Mouse (Mus musculus): ENCODE measurements around the gene Ciapin1. TPM values are rescaled to one million over a fixed set of nuclear protein-coding genes. Genes with fewer than 3 reads are reported as not detected.

The Ciapin1 gene
- polyA plus RNA-seq, 1 experiment from 2014 or later = 141 TPM

DNA sequence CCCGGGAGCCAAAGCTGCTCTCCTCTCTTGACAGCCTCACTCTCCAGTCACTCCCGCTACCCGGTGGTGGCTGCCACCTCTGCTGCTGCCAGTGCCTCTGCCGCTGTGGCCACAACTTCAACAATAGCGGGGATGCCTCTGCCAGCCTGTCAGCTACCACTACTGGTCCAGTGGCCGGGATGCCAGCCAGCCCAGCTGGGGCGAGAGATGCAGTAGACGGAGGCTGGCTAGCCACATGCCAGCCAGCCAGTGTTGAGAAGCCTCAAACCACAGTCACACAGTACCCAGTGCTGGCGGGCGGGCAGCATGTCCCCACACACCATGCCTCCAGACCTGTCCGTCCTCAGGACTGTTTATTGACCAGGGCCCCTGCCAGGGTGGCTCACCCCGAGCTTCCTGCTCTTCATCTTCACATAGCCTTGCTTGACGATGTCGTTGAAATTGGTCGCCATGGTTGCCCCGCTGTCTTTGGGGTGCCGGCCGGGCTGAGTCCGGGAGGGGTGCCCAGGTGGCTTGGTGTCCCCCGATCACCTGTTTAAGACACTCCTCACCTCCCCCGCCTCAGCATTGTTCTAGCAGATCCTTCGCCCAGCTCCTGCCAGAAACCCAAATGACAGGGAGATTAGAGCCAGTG lies 32.4 kb upstream of the Ciapin1 start:
- Histone ChIP-seq H3K27ac (no peak overlapping the region), H3K27me3 (peaks cover 20% of the 10 kb centered on the region), H3K9ac (peak overlapping the region; percentile 50), H3K9me3 (no peaks in the 10 kb centered on the region), H3K36me3 (peaks cover 15% of the 10 kb centered on the region), H3K4me3 (peak overlapping the region; percentile 45), H3K4me2 (replicated peaks) (peak overlapping the region; percentile 89), H3K4me1 (peaks cover 41% of the 10 kb centered on the region)
- ATAC-seq (ENCODE audit: insufficient number of reproducible peaks, insufficient read depth, low FRiP score, low TSS enrichment) = 0 out of 2 replicates have a peak, but pooled peaks have one; percentile 9
- WGBS = 5% methylated on average over 22 of the region's 22 CpGs

DNA sequence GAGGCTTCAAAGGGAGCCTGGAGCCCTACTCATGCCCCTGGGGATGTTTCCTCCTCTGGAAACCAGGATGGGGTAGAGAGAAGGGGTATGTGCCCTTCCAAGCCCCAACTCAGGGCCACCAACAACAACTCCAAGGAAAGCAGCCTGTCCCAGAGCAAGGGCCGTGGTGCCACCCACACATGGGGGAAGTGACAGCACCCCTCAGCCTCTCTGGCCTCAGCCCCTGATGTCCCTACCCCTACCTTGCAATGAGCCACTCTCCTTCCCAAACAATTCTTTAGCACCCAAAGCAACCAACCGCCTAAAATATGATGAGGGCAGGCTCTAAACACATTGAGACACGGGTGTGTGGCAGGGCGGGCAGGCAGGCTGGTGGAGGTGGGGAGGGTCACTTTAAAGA lies 31.8 kb upstream of the Ciapin1 start:
- 18% methylated on average over 4 of the region's 4 CpGs for WGBS
- H3K27me3 ChIP-seq = peaks cover 16% of the 10 kb centered on the region
- peaks cover 21% of the 10 kb centered on the region for H3K36me3 ChIP-seq
- no peak overlapping the region for H3K27ac ChIP-seq
- H3K9ac ChIP-seq = peak overlapping the region; percentile 50; the same call in 1 of the 2 replicates
- H3K9me3 ChIP-seq = no peaks in the 10 kb centered on the region
- ATAC-seq (ENCODE audit: insufficient number of reproducible peaks, insufficient read depth, low FRiP score, low TSS enrichment) = no peak
- H3K4me3 ChIP-seq = peak overlapping the region; percentile 45
- peak overlapping the region; percentile 89 for H3K4me2 ChIP-seq (replicated peaks)
- peaks cover 35% of the 10 kb centered on the region for H3K4me1 ChIP-seq

- Histone ChIP-seq H3K9me3 (no peaks in the 10 kb centered on the region), H3K27ac (no peak overlapping the region), H3K4me1 (peaks cover 29% of the 10 kb centered on the region), H3K36me3 (peaks cover 30% of the 10 kb centered on the region), H3K9ac (no peak overlapping the region), H3K27me3 (peaks cover 9% of the 10 kb centered on the region; the same call in 1 of the 2 replicates), H3K4me3 (no peak overlapping the region), H3K4me2 (replicated peaks) (0 out of 2 replicates have a peak overlapping the region, but pooled peaks have one; percentile 1)
- no peak for ATAC-seq (ENCODE audit: insufficient number of reproducible peaks, insufficient read depth, low FRiP score, low TSS enrichment)
- 49% methylated on average over 7 of the region's 7 CpGs for WGBS
Measured at GRCm38 (mm10) chr8:94869146-94869545, 31.0 kb upstream of the Ciapin1 start.

DNA sequence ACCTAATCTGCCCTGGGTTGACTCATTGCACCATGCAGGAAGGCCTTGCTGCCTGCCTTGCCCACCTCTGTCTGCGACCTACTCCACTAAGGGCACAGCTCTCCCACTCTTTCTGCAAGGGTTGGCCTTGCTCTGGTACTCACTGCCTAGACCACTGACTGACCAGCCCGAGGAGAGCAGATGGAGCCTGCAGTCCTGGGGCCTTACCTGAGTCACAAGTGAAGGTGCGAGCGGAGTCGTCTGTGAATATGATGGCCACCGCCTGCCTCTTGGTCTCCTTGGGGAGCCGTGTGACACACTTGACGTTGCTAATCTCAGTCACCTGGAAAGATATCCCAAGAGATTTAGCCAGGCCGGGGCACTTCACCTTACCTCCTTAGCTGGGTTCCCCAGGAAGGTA lies 28.8 kb upstream of the Ciapin1 start:
- no peak overlapping the region for H3K4me2 ChIP-seq (replicated peaks)
- H3K27me3 ChIP-seq = peaks cover 6% of the 10 kb centered on the region; the same call in 1 of the 2 replicates
- H3K9me3 ChIP-seq = no peaks in the 10 kb centered on the region
- peaks cover 21% of the 10 kb centered on the region for H3K4me1 ChIP-seq
- no peak for ATAC-seq (ENCODE audit: insufficient number of reproducible peaks, insufficient read depth, low FRiP score, low TSS enrichment)
- no peak overlapping the region for H3K27ac ChIP-seq
- WGBS = 84% methylated on average over 9 of the region's 9 CpGs
- no peak overlapping the region for H3K9ac ChIP-seq
- H3K36me3 ChIP-seq = peaks cover 52% of the 10 kb centered on the region
- H3K4me3 ChIP-seq = no peak overlapping the region

- WGBS = 77% methylated on average over 10 of the region's 10 CpGs
- no peaks in the 10 kb centered on the region for H3K9me3 ChIP-seq
- no peak overlapping the region for H3K27ac ChIP-seq
- peaks cover 64% of the 10 kb centered on the region for H3K36me3 ChIP-seq
- no peak overlapping the region for H3K9ac ChIP-seq
- no peak for ATAC-seq (ENCODE audit: insufficient number of reproducible peaks, insufficient read depth, low FRiP score, low TSS enrichment)
- no peak overlapping the region for H3K4me3 ChIP-seq
- no peak overlapping the region for H3K4me2 ChIP-seq (replicated peaks)
- peaks cover 8% of the 10 kb centered on the region for H3K4me1 ChIP-seq
- peaks cover 6% of the 10 kb centered on the region; the same call in 1 of the 2 replicates for H3K27me3 ChIP-seq
Measured at GRCm38 (mm10) chr8:94865292-94865691, 27.1 kb upstream of the Ciapin1 start.

DNA sequence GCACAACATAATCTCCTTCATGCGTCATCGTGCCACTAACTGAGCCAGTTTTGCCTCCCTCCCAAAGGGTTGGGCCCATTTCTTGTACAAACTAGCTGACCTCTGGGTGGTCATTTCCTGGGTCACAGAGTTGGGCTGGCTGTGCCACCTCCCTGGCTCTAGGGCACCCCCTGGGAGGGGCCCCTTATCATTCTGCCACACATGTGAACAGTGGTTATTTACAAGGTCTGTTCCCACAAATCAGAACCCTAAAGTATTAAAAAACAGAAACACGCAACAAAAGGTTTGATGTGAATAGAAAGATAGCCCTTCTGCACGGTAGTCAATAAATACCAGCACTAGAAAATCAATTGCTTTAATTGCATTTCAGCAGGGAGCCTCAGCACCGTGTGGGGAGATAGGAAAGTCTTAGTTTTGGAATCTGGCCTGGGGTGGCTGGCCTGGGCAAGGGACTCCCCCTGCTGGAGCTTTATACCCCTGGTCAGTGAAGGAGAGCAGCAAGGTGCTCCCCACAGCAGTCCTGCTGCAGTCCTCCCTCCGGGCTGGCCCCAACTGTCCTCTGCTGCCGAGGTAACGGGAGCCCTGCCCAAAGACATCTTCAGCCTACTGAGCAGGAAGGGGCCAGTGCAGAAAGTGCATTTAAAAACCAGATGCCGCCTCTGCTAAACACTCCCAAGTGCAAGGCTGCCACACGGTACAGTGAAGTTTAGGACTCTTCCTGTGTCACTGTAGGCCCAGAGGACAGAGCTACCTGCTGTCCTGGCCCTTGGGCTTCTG lies 25.9 kb upstream of the Ciapin1 start:
- ATAC-seq (ENCODE audit: insufficient number of reproducible peaks, insufficient read depth, low FRiP score, low TSS enrichment) = no peak
- H3K36me3 ChIP-seq = peaks cover 67% of the 10 kb centered on the region
- no peaks in the 10 kb centered on the region for H3K9me3 ChIP-seq
- H3K9ac ChIP-seq = no peak overlapping the region
- H3K4me3 ChIP-seq = no peak overlapping the region
- H3K27ac ChIP-seq = no peak overlapping the region
- H3K4me2 ChIP-seq (replicated peaks) = no peak overlapping the region
- no peaks in the 10 kb centered on the region for H3K27me3 ChIP-seq
- H3K4me1 ChIP-seq = 0 out of 2 replicates have a peak, but pooled peaks cover 2% of the 10 kb centered on the region
- 82% methylated on average over 10 of the region's 10 CpGs for WGBS

DNA sequence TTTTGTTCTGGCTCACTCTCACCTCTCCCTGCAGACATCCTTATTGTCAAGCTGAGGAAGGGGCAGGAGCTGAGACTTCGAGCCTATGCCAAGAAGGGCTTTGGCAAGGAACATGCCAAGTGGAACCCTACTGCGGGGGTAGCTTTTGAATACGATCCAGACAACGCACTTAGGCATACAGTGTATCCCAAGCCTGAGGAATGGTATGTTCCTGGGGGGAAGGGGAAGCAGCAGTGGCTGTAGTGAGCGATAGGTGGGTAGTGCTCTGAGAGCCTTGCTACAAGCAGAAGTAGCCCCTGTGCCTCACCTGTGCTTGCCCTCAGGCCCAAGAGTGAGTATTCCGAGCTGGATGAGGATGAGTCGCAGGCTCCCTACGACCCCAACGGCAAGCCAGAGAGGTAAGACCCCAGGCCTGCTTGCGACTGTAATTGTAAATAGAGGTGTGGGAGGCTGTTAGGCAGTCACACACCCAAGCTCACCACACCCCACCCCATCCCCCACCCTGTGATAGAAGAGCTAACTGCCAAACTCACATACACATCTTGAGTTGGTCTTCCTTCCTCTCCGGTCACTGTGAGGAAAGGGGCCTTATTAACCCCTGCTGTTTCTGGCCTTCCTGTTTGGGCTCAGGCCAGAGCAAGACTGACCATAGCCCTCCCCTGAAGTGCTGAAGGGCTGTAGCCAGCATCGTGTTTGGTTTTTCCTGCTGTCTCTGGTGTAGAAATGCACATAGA lies 24.5 kb upstream of the Ciapin1 start:
- H3K27me3 ChIP-seq = no peaks in the 10 kb centered on the region
- peaks cover 67% of the 10 kb centered on the region for H3K36me3 ChIP-seq
- H3K27ac ChIP-seq = no peak overlapping the region
- H3K9ac ChIP-seq = no peak overlapping the region
- ATAC-seq (ENCODE audit: insufficient number of reproducible peaks, insufficient read depth, low FRiP score, low TSS enrichment) = no peak
- no peak overlapping the region for H3K4me2 ChIP-seq (replicated peaks)
- no peak overlapping the region for H3K4me3 ChIP-seq
- 89% methylated on average over 12 of the region's 12 CpGs for WGBS
- H3K9me3 ChIP-seq = no peaks in the 10 kb centered on the region
- peaks cover 13% of the 10 kb centered on the region; the same call in 1 of the 2 replicates for H3K4me1 ChIP-seq

- no peaks in the 10 kb centered on the region for H3K27me3 ChIP-seq
- WGBS = 71% methylated on average over 8 of the region's 8 CpGs
- no peaks in the 10 kb centered on the region for H3K9me3 ChIP-seq
- H3K4me3 ChIP-seq = no peak overlapping the region
- H3K36me3 ChIP-seq = peaks cover 60% of the 10 kb centered on the region
- H3K9ac ChIP-seq = no peak overlapping the region
- H3K4me1 ChIP-seq = peaks cover 13% of the 10 kb centered on the region; the same call in 1 of the 2 replicates
- H3K4me2 ChIP-seq (replicated peaks) = no peak overlapping the region
- no peak overlapping the region for H3K27ac ChIP-seq
- ATAC-seq (ENCODE audit: insufficient number of reproducible peaks, insufficient read depth, low FRiP score, low TSS enrichment) = no peak
Measured at GRCm38 (mm10) chr8:94861352-94861910, 23.3 kb upstream of the Ciapin1 start.

DNA sequence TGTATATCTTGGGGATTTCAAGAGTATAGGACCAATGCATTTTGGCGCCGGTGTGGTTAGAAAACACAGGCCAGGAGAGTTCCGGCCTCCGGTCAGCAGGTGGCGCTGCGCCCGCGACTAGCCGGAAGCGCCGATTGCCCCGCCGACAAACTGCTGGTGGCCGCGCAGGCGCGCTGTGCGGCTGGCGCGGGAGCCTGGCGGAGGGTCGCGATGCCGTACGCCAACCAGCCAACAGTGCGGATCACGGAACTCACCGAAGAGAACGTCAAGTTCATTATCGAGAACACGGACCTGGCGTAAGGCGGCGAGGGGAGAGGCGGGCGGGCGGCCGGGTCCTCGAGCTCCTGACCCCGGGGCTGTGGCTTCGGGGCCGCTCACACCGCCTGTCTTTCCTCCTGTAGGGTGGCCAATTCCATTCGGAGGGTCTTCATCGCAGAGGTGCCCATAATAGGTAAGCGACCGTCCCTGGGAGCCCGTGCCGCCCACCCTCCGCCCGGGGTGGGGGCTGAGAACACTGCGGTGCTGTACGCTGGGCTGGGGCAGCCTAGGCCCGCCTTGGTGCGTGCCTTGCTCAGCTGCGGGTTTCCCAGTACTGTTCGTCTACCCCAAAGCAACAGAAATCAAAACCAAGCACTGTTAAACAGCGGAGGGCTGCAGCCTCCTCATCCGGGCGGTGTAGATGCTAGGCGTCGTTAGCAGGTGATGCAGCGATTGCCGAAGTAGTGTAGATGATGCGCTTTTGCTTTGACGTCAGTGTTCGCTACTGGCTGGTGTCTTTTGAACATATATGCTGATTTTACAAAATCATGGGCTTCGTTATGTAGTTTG lies 19.4 kb upstream of the Ciapin1 start, which contains the start of gene Polr2c:
Gene Polr2c, plus strand, starts transcription at position 105 of the 828 bp plus-strand sequence.
- peak within 1 kb of the TSS; percentile 76 for H3K4me2 ChIP-seq (replicated peaks)
- peak within 1 kb of the TSS; percentile 72 for H3K9ac ChIP-seq
- H3K27ac ChIP-seq = peak within 1 kb of the TSS; percentile 71
- 1% methylated on average over 67 of the region's 68 CpGs for WGBS
- peak within 1 kb of the TSS; percentile 94 for H3K4me3 ChIP-seq
- H3K9me3 ChIP-seq = no peaks in the 10 kb centered on the region
- H3K36me3 ChIP-seq = peaks cover 42% of the 10 kb centered on the region
- H3K27me3 ChIP-seq = no peaks in the 10 kb centered on the region
- H3K4me1 ChIP-seq = peaks cover 13% of the 10 kb centered on the region; the same call in 1 of the 2 replicates
- ATAC-seq (ENCODE audit: insufficient number of reproducible peaks, insufficient read depth, low FRiP score, low TSS enrichment) = peak; percentile 69

DNA sequence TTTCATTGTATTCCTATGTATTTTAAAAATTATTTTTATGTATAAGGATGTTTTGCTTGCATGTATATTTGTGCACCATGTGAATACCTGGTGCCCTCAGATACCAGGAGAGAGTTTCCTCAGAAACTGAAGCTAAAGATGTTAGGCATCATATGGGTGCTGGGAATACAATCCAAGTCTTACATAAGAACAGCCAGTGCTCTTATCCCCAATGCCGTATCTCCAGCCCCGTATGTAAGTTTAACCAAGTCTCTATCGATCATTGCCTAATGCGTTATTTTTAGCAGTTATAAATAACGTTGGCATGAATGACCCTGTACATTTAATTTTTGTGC lies 18.8 kb upstream of the Ciapin1 start:
- Histone ChIP-seq H3K4me3 (0 out of 2 replicates have a peak overlapping the region, but pooled peaks have one; percentile 94), H3K9ac (no peak overlapping the region)

More for the DNA sequence above, 18.8 kb upstream of the Ciapin1 start:
- Histone ChIP-seq H3K4me2 (replicated peaks) (no peak overlapping the region), H3K36me3 (peaks cover 42% of the 10 kb centered on the region), H3K9me3 (no peaks in the 10 kb centered on the region), H3K27ac (no peak overlapping the region), H3K4me1 (peaks cover 13% of the 10 kb centered on the region; the same call in 1 of the 2 replicates), H3K27me3 (no peaks in the 10 kb centered on the region)
- WGBS = 30% methylated on average over 5 of the region's 5 CpGs
- no peak for ATAC-seq (ENCODE audit: insufficient number of reproducible peaks, insufficient read depth, low FRiP score, low TSS enrichment)

All from embryonic facial prominence, embryonic 12.5 days (tissue).